In genomic region chr1:143708361-143708760, GRCm38 (mm10) we compare ENCODE assay signal across 20 mouse cellular contexts.
"Had no signal": no experiment of that assay in that cellular context is flagged by ENCODE, and none has a peak within 500 bp of the region (broad histone marks: within the 10 kb centered on the region; RNA-seq: fewer than 3 reads in every experiment).

No protein-coding gene starts in this region.

- ATAC-seq: intestine, postnatal 0 days; lung, postnatal 0 days; midbrain, embryonic 13.5 days; midbrain, embryonic 16.5 days had no signal

- H3K36me3 ChIP-seq: limb, embryonic 10.5 days; limb, embryonic 13.5 days; liver, embryonic 13.5 days; midbrain, embryonic 10.5 days; midbrain, embryonic 13.5 days; neural tube, embryonic 13.5 days had no signal

- H3K4me1 ChIP-seq: midbrain, embryonic 13.5 days had no signal

- H3K4me3 ChIP-seq: layer of hippocampus, adult 2 months; limb, embryonic 10.5 days; limb, embryonic 13.5 days; liver, embryonic 13.5 days; megakaryocyte, embryonic 14.5 days; midbrain, embryonic 10.5 days; midbrain, embryonic 13.5 days; myocyte; neural tube, embryonic 13.5 days had no signal

- H3K4me2 ChIP-seq: limb, embryonic 13.5 days; liver, embryonic 13.5 days; lung, embryonic 14.5 days; midbrain, embryonic 13.5 days; neural tube, embryonic 13.5 days had no signal

- H3K27ac ChIP-seq: kidney, postnatal 0 days; layer of hippocampus, adult 2 months; limb, embryonic 10.5 days; limb, embryonic 13.5 days; liver, embryonic 13.5 days; midbrain, embryonic 10.5 days; midbrain, embryonic 13.5 days; neural tube, embryonic 13.5 days had no signal

- H3K9me3 ChIP-seq: limb, embryonic 10.5 days; limb, embryonic 13.5 days; liver, embryonic 13.5 days; megakaryocyte, embryonic 14.5 days; midbrain, embryonic 10.5 days; midbrain, embryonic 13.5 days; neural tube, embryonic 13.5 days had no signal

- H3K27me3 ChIP-seq: limb, embryonic 13.5 days; liver, embryonic 13.5 days; midbrain, embryonic 13.5 days; neural tube, embryonic 13.5 days had no signal

- H3K9ac ChIP-seq: limb, embryonic 13.5 days; liver, embryonic 13.5 days; lung, embryonic 14.5 days; midbrain, embryonic 13.5 days; neural tube, embryonic 13.5 days had no signal

- DNase-seq: kidney, adult 2 months; kidney, postnatal 25 days; layer of hippocampus, adult 9-11 months; liver; liver, embryonic 13.5 days; lung, embryonic 14.5 days; lung, postnatal 4 days; thymus, postnatal 25 days had no signal
